Mouse (Mus musculus) lung, postnatal 25 days (tissue): ENCODE data around the gene Sncg.
A peak's percentile ranks its signal among the peaks of the same experiment; 100 is the strongest.
"Not testable (repeated sequence)": the region's sequence is repeated elsewhere in the genome, so short reads cannot be mapped to it uniquely, and the experiment has no call there.

Experiments
- DNase-seq: peaks from one replicate; pipeline ENCODE4 v3.0.0; 2022; ENCODE audit warnings: low spot score

The Sncg gene

DNA sequence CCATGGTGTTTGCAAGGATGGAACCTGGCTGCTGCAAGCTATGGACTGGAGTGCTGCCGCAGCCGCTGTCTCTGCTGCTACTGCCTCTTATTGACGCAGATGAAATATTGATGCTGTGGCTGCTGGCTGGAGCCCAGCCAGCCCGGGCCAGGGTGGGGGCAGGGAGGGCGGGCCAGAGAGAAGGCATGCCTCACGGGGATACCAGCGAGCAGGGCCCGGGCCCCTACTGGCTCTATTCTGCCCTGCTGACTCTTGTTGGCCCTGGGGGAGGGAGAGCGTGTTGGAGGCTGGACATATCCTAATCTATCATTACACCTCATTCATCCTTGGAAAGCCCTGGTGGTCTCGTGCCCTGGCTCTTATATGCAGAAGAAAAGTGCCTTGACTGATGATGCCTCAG, at the start of gene Sncg:
TSS of gene Sncg (minus strand) at position 213 of the 400 bp plus-strand sequence.
- DNase-seq, result no peak

DNA sequence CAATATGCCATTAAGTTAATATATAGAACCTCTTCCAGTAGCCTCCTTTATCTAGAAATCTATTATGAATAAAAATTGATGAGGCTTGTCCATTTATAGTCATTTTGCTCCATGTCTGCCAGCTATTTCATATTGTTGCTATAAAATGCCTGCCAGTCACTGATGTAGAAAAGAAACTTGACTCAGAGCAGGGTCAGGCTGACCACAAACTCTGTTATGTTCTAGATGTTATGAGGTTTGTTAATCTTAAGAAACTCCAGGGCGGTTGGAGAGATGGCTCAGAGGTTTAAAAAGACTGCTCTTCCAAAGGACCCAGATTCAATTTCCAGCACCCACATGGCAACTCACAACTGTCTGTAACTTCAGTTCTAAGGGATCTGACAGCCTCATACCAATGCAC, 46.5 kb upstream of the Sncg start:
- DNase-seq, result no peak

DNA sequence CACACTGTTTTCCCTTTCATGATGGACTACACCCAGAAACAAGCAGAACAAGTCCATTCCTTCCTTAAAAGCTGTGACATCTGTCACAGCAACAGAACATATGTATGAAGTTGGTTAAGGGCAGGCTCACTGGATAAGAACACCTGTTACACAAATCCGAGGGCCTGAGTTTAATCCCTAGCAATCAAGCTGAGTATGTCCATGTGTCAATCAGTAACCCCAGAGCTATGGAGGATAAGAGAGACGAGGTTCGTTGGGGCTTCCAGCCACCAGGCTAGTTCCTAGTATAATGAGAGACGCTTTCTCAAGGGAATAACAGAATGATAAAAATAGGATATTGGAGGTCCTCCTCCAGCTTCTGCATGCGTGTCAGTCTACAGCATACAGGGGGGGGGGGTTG, 42.9 kb upstream of the Sncg start:
- DNase-seq, result no peak

DNA sequence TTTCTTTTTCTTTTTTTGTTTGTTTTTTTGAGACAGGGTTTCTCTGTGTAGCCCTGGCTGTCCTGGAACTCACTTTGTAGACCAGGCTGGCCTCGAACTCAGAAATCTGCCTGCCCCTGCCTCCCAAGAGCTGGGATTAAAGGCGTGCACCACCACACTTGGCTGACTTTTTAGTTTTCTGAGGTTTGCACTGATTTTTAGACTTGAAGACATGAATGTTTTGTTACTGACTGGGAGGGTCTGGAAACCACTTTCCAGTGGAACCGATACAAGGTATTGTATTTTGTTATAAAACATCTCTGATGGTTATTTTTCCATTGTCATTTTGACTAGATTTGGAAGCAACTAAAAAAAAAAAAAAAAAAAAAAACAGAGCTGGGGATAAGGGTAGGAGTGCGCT, 42.4 kb upstream of the Sncg start:
- not testable (repeated sequence) for DNase-seq

DNA sequence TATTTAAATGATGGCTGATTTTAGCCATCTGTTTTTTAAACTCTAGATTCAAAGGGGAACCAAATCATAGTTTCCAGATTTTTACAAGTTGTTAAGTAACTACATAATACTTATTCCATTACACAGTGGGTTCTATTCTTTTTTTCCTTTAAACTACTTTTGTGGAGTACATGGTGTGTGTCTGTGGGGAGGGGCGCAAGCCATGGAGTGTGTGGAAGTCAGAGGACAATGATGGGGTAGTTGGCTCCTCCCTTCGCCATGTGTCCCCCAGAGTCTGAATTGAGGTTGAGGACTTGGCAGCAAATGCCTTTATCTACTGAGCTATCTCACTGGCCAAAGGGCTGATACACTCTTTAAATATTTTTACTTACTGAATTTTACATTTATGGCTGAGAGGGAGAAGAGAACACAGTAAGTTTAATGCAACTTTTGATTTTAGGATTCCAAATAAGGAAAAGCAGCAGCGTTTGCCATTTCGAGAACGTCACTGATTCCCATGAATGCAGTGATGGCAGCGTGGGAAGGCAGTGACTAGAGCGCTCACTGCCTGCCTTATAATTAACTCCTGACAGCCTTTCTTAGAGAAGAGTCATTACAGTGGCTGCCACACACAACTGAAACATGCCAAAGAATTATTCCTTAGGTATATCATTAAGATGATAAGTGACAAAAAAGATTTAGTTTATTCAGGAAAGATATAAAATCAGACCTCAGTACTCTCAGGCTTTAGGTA, 37.7 kb upstream of the Sncg start:
- no peak for DNase-seq

DNA sequence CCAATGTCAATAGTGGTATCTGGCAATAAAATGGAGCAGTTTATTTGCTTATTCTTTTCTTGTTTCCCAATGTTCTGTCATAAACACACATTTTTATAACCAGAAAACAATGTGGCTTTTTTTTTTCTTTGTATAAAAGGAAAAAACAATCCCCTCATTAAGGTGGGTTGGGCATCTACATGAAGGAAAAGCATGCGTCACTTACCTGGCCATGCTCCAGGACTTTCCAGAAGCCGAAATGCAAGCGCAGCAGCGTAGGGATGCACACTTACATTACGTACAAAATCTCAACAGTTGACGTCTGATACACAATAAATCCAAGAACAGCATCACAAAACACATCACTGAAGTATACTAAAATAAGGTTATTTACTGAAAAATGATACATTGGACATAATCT, 36.1 kb upstream of the Sncg start:
- no peak for DNase-seq

DNA sequence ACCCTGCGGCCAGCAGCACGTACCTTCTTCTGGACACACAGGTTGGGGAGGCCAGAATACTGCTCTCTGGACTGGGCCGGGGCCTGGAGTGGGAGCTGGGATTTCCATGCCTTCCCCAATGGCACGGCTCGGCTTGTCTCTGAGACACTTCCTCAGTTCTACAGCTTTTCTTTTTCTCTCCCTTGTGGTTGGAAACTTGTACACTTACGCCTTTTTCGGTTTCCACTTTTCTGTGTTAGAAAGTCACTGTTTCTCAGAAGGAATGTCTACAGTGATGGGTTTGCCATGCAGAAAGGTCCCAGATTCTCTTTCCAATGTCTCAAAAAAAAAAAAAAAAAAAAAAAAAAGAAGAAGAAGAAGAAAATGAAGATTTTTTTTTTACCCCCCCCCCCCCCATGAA, 28.8 kb upstream of the Sncg start:
- DNase-seq, result no peak

DNA sequence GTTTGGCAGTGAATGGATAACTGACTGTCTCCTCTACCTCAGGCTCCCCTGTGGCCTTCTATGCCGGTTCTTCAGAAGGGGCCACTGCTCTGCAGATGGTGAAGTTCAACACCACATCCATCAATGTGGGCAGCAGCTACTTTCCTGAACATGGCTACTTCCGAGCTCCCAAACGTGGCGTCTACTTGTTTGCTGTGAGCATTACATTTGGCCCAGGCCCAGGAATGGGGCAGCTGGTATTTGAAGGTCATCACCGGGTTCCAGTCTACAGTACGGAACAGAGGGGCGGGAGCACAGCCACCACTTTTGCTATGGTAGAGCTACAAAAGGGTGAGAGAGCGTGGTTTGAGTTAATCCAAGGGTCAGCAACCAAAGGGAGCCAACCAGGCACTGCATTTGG, 28.3 kb upstream of the Sncg start:
- DNase-seq, result no peak

DNA sequence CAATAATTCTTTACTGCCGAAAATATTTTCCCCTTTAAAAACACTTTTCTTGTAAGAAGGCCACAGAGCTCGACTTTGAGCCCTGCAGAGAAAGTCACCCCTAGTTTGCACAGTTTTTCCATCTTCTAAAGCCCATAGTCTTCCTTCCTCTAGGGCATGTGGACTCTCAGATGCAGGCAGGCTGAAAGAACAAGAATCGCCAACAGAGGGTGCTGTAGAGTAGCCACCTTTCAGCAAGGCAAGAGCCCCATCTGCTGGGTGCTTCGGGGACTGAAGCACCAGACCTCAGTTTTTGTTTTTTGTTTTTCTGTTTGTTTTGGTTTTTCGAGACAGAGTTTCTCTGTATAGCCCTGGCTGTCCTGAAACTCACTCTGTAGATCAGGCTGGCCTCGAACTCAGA, 26.5 kb upstream of the Sncg start:
- DNase-seq, result peak; percentile 80

DNA sequence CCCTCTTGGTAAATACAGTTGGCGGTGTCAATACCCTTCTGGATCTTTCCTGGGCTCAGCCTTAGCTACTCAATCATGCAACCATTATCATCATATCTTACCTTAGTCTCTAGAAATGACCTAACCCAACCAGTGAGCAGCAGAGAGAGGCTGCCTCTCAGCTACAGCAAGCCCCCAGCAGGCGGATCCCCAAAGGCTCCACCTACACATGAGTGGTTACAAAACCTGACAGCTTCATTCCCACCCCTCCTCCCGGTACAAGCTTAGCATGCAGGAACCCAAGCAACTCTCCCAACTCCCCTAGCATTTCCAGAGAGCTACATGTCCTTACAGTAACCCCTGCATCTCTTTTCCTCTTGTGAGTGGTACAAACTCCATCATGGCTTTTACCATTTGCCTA, 25.4 kb upstream of the Sncg start:
- no peak for DNase-seq

DNA sequence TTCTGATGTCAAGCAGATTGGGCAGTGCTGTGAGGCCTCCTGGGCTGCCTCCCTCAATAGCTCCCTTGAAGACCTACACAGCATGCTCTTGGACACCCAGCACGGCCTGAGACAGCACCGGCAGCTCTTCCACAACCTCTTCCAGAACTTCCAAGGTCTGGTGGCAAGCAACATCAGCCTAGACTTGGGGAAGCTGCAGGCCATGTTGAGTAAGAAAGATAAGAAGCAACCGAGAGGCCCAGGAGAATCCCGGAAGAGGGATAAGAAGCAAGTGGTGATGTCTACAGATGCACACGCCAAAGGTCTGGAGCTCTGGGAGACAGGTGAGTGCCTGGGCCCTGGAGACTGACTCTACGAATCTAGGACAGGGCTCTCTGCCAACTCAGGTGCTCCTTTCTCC, 24.7 kb upstream of the Sncg start:
- DNase-seq, result no peak

DNA sequence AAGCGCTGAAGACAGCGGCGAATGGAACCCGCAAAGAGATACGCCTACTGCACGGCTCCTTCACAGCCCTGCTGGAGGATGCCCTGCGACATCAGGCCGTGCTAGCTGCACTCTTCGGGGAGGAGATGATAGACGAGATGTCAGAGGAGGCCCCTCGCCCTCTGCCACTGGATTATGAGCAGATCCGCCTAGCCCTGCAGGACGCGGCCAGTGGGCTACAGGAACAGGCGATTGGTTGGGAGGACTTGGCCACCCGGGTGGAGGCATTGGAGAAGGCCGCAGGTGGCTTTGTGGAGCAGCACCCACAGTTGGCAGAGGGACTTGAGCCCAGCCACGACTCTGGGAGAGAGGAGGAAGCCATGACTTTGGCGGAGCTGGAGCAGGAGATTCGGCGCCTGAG, 24.3 kb upstream of the Sncg start:
- DNase-seq, result no peak

DNA sequence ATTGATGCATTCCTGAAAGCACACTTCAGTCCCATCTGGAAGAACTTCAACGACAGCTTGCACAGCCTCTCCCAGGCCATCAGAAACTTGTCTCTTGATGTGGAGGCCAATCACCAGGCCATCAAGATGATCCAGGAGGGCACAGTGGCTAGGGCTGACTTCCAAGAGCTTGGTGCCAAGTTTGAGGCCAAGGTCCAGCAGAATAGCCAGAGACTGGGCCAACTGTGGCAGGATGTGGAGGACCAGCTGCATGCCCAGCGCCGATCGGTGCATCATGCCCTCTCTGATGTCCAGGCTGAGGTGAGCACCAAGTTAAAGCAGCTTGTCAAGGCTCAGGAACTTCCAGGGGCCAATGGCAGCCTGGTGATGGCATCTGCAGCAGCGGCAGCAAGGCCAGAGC, 23.3 kb upstream of the Sncg start:
- no peak for DNase-seq

DNA sequence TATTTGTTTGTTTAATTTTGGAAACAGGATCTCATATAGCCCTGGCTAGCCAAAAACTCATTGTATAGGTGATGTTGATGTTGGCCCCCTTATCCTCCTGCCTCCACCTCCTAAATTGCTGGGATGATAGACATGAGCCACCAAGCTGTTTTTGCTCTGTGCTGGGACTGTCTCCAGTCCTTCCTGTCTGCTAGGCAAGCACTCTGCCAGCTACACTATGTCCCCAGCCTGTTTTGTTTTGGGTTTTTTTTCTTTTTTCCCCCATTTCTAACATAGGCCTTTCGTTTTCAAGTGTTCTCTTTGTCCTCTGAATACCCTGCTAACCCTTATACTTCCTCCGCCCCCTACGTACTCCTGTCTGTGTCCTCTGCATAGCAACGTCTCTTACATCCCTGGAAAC, 18.7 kb upstream of the Sncg start:
- no peak for DNase-seq

DNA sequence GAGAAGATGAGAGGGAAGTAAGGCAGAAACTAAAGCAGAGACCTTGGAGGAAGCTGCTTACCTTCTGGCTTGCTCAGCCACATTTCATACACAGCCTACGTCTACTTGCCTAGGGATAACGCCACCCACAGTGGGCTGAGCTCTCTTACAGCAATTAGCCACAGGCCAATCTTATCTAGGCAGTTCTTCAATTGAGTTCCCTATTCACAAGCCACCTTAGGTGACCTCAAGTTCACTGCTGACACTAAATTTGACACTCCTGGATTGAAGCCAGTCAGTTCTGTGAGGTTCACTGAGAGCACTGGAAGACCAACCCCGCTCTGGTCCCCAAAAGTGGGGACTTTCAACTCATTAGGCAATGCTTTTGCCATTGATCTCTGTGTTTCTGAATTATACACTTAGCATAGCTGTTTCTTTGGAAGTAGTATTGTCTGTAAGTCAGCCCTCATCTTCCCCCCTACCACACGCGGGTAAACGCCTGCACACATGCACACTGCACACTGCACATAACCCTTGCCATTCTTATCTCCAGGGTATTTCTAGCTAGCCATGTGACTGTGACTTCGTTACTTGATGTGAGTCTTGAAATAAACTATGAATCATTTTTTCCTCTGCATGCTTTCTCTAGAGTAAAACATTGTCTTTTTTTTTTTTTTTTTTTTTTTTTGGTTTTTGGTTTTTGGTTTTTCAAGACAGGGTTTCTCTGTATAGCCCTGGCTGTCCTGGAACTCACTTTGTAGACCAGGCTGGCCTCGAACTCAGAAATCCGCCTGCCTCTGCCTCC, 8.5 kb upstream of the Sncg start:
- DNase-seq, result no peak

DNA sequence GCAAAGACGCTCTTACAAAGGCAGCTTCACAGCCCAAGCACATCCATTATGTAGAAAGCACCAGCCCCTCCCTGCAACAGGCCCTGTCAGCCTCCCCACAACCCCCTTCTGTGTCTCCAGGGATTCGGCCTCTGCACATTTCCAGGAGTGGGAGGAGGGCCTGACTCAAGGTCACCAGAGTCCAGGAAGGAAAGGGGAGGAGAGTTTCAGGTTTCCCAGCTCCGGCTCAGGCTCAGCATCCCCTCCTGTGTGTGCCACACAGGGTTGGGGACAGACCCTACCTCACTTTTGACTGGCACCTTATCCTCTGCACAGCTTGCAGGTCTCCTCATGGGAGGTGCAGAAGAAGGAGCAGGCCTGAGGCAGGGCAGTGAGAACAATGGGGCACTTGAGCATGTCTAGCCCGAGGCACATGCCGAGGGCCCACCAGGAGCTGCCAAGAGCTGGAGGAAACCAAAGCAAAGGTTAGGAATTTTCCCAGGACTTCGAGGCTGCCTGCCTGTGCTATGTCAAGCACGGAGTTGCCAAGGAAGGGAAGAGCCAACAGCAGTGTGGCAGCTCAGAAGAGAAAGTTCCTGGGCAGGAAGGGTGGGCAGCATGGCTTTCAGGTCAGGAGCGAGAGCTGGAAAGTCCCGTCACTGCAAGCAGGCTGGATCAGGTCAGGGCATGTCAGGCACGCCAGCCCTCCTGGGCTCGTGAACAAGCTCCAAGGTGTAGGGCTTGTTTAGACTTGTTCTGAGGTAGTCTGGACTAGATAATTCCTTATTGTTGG, 4.2 kb upstream of the Sncg start:
- peak; percentile 34 for DNase-seq

DNA sequence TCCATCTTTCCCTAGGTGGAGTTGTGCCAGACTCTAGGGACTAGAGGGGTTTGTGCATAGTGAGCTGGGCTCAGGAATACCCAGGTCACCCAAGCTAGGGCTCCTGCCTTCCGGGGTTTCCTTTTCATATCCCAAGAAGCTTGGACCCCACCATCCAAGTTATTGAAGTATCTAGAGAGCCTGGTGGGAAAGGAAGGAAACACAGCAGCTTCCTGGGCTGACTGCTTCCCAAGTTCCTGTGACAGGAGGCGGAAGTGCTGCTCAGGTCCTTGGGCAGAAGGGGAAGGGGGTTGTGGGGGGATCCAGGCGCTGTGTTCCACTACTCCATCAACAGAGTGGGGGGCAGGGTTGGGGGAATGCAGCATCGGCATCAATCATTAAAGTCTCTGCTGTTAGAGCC, 2.5 kb upstream of the Sncg start:
- no peak for DNase-seq

DNA sequence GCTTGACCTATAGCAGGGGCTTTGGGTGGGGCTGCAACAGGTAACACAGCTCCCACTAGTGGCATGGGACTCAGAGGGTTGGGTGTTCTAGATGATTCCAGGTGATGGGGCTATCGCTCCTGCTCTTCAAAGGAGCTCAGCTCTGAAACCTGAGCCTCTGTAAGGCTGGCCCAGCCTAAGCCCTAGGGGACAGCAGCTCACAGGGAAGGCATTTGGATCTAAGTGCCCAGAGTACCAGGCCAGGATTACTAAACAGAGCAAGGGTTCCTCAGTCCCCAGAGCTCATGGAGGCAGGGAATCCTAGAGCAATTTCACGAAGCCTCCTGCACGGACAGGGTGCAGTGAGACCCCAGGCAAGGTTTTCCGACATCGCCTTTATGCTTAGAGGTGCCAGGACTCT, 1.4 kb upstream of the Sncg start:
- DNase-seq, result no peak

DNA sequence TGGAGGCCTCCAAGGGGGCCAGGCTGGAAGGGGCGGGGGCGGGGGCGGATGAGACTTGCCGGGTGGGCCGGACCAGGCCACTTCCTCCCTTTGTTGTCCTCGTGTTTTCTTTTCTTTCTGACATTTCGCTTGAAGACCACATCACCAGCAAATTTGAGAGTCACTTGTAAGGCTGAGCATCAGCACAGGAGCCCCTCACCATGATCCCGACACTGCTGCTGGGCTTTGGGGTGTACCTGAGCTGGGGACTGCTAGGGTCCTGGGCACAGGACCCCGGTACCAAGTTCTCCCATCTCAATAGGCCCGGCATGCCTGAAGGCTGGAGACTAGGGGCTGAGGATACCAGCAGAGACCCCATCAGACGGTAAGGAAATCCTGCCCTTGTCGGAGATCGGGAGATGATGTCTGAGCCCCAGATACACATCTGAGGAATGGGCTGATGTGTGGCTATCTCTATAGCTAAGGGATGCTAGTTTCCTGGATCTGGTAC, 871 bp upstream of the Sncg start, which contains the start of gene Mmrn2:
TSS of gene Mmrn2 (plus strand) at position 51 of the 490 bp plus-strand sequence.
- DNase-seq, result no peak

DNA sequence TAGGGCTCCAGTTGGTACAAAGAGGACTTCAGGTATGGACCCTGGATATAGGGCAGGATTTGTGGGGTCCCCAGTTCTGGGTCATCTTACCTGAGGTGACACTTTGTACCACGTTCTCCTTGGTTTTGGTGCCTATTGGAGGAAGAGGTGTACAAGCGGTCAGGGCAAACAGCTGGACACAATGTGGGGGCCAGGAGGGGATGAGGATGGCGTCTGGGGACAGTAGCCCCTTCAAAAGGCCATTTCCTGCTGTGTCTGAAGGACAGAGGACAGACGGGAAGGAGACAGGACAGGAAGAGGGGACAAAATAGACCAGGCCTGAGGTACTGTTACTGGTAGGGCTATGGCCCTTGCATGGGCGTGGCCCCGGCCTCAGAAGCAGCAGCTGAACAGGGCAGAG, 1.0 kb downstream of the Sncg start:
- DNase-seq, result no peak

DNA sequence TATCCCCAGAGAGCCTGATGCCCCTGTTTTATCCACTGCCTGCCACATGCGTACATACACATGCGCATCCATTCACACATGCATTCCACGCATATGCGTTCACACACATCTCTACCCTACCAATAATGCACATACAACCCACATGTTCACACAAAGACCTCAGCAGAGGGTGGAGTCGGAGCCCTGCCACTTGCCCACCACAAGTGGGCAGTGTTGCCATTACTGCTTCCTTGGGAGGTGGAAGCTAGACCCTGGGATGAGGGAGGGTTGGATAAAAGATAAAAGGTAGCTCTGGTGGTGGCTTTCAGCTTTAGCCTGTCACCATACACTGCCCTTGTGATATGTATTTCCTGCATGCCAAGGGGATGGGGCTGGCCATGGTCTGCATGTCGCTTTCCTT, 1.9 kb downstream of the Sncg start:
- peak; percentile 50 for DNase-seq

DNA sequence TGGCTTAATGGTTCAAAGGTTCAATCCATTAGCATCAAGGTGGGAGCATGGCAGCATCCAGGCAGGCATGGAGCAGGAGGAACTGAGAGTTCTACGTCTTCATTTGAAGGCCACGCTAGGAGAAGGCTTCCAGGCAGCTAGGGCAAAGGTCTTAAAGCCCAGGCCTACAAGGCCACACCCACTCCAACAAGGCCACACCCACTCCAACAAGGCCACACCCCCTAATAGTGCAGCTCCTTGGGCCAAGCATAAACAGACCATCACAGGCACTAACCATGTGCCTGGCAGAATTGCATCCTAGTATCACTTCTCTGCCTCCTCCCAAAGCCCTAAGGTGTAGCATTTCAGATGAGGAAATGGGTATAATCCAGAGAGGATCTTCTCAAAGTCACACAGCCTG, 2.8 kb downstream of the Sncg start:
- no peak for DNase-seq

DNA sequence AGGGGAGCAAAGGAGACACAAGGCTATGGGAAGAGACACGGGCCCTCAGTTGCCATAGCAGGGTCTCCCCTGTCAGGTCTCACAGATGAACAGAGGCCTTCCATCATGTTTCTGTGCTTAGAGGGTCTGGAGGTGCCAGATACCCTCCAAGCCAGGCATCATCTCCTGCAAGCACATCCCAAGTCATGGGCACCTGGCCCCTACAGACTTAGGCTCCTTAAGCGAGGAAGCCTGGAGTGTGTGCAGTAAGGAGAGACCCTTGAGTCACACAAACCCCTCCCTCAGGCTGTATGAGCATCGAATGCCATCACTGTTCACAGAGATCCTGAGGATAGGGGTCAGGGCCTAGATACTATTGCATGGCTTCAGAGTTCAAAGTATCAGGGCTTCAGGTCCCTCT, 3.7 kb downstream of the Sncg start:
- DNase-seq, result no peak
